Mouse (Mus musculus): ENCODE measurements at regions not wholly inside any gene's neighbourhood (a gene's known extent, or its start where the extent isn't known, plus 50 kb on each side); places are given as distances from the start of the nearest gene placed in this dataset.

DNA sequence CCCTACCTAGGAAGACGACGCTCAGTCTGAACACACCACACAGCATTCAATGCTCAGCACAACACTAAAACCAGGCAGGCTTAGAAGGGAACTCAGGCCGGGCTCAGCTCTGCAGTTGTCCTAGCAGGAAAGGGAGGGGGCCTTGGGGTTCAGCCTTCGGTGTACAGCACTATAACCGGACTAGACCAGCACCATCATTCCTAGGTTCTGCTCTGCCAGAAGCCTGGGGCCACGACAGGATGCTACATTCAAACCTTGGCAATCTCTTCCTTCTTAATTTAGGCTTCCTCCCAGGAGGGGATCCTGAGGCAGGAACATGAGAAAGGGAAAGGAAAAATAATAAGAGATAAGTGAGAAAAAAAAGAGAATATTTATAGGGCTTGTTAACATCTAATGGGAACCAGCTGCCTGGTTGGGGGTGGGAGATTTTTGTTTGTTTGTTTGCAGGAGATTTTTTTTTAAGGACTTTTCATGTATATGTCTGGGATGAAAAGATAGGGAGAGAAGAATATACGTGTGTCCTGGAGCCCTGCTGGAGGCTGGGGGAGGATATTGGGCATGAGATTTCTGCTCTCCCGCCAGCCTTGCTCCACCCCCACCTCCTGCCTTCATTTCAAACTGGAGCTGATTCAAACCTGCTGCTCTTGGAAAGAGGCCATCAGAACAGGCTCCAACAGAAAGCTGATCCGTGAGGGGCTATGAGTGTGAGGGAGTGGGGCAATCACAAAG lies 73.8 kb upstream of the Boc start:
- 8% methylated on average over 9 of the region's 9 CpGs for WGBS
- peaks cover 22% of the 10 kb centered on the region for H3K4me1 ChIP-seq (replicated peaks; ENCODE audit: control insufficient read depth, insufficient read depth, low read length)
- no peaks in the 10 kb centered on the region for H3K27me3 ChIP-seq (replicated peaks; ENCODE audit: control insufficient read depth, insufficient read depth, low read length)
- no peaks in the 10 kb centered on the region for H3K9me3 ChIP-seq (ENCODE audit: control insufficient read depth, low read length)
- peak overlapping the region; percentile 39; the same call in 1 of the 2 replicates for H3K9ac ChIP-seq (replicated peaks; ENCODE audit: low read depth, low read length)
- no peak overlapping the region for H3K4me3 ChIP-seq (replicated peaks; ENCODE audit: low read length)
- H3K27ac ChIP-seq (ENCODE audit: low read length) = peak overlapping the region; percentile 84
- no peaks in the 10 kb centered on the region for H3K36me3 ChIP-seq (ENCODE audit: control insufficient read depth, insufficient read depth)
- H3K4me2 ChIP-seq (ENCODE audit: low read length) = peak overlapping the region; percentile 21
- ATAC-seq = peak; percentile 87

DNA sequence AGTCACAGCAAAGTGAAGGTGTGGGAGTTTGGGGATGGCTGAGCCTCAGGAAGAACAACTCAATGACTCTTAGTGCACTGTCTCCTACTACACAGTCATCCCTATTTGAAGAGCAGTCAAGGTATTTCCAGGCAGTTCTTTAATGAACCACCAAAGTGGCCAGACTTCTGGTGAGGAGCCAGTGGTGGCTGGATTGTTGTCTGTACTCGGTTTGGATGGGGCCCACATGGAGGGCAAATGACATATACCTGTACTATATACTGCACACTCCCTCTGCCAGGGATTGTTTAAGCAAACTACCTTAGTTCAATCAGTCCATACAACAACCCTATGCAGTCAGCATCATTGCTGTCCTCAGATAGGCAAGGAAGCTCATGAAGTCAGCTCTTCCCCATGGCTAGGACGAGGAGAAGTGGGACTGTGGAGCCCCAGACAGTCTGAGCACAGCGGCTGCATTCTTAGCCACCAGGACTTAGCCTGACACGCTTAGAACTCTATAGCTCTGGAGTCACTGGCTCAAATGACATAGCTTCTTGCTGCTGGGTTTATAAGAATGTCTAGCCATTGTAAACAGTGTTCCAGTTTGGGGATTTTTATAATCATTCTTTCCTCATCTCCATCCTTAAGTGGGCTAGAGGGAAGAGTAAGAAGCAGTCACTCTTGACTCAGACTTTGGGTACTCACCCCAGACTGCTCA lies 72.8 kb upstream of the Boc start:
- 74% methylated on average over 4 of the region's 4 CpGs for WGBS
- Histone ChIP-seq H3K4me2 (ENCODE audit: low read length) (no peak overlapping the region), H3K27me3 (replicated peaks; ENCODE audit: control insufficient read depth, insufficient read depth, low read length) (no peaks in the 10 kb centered on the region), H3K4me1 (replicated peaks; ENCODE audit: control insufficient read depth, insufficient read depth, low read length) (peaks cover 22% of the 10 kb centered on the region), H3K9me3 (ENCODE audit: control insufficient read depth, low read length) (no peaks in the 10 kb centered on the region), H3K36me3 (ENCODE audit: control insufficient read depth, insufficient read depth) (no peaks in the 10 kb centered on the region), H3K4me3 (replicated peaks; ENCODE audit: low read length) (no peak overlapping the region), H3K9ac (replicated peaks; ENCODE audit: low read depth, low read length) (no peak overlapping the region), H3K27ac (ENCODE audit: low read length) (peak overlapping the region; percentile 84)
- ATAC-seq = no peak

- Histone ChIP-seq H3K4me1 (replicated peaks; ENCODE audit: control insufficient read depth, insufficient read depth, low read length) (peaks cover 22% of the 10 kb centered on the region), H3K4me2 (ENCODE audit: low read length) (no peak overlapping the region), H3K9me3 (ENCODE audit: control insufficient read depth, low read length) (no peaks in the 10 kb centered on the region), H3K9ac (replicated peaks; ENCODE audit: low read depth, low read length) (no peak overlapping the region), H3K27me3 (replicated peaks; ENCODE audit: control insufficient read depth, insufficient read depth, low read length) (no peaks in the 10 kb centered on the region), H3K4me3 (replicated peaks; ENCODE audit: low read length) (no peak overlapping the region), H3K36me3 (ENCODE audit: control insufficient read depth, insufficient read depth) (no peaks in the 10 kb centered on the region), H3K27ac (ENCODE audit: low read length) (no peak overlapping the region)
- no peak for ATAC-seq
- WGBS = 82% methylated on average over 9 of the region's 9 CpGs
Observed at GRCm38 (mm10) chr16:44630861-44631260, 72.2 kb upstream of the Boc start.

DNA sequence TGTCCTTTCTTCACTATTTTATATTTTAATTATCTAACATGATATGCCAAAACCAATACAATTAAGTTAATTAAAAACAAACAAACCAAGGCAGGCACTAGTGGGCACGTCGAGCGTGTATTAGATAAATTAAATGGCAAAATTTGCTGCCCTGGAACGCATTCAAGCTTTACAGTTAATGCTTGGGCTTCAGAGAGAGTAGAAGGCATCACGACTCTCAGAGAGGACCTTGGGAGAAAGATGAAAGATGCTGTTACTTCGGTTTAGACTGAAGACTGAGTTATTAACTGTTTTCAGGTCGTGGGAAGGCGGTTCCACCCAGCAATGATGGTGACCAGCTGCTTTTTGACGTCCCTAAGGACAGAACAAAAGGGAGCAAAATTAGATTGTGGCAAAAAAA lies 71.7 kb upstream of the Boc start:
- H3K27ac ChIP-seq (ENCODE audit: low read length) = no peak overlapping the region
- no peak overlapping the region for H3K4me3 ChIP-seq (replicated peaks; ENCODE audit: low read length)
- no peaks in the 10 kb centered on the region for H3K9me3 ChIP-seq (ENCODE audit: control insufficient read depth, low read length)
- 66% methylated on average over 9 of the region's 9 CpGs for WGBS
- no peak for ATAC-seq
- H3K4me2 ChIP-seq (ENCODE audit: low read length) = no peak overlapping the region
- H3K9ac ChIP-seq (replicated peaks; ENCODE audit: low read depth, low read length) = no peak overlapping the region
- H3K36me3 ChIP-seq (ENCODE audit: control insufficient read depth, insufficient read depth) = no peaks in the 10 kb centered on the region
- no peaks in the 10 kb centered on the region for H3K27me3 ChIP-seq (replicated peaks; ENCODE audit: control insufficient read depth, insufficient read depth, low read length)
- peaks cover 24% of the 10 kb centered on the region for H3K4me1 ChIP-seq (replicated peaks; ENCODE audit: control insufficient read depth, insufficient read depth, low read length)

DNA sequence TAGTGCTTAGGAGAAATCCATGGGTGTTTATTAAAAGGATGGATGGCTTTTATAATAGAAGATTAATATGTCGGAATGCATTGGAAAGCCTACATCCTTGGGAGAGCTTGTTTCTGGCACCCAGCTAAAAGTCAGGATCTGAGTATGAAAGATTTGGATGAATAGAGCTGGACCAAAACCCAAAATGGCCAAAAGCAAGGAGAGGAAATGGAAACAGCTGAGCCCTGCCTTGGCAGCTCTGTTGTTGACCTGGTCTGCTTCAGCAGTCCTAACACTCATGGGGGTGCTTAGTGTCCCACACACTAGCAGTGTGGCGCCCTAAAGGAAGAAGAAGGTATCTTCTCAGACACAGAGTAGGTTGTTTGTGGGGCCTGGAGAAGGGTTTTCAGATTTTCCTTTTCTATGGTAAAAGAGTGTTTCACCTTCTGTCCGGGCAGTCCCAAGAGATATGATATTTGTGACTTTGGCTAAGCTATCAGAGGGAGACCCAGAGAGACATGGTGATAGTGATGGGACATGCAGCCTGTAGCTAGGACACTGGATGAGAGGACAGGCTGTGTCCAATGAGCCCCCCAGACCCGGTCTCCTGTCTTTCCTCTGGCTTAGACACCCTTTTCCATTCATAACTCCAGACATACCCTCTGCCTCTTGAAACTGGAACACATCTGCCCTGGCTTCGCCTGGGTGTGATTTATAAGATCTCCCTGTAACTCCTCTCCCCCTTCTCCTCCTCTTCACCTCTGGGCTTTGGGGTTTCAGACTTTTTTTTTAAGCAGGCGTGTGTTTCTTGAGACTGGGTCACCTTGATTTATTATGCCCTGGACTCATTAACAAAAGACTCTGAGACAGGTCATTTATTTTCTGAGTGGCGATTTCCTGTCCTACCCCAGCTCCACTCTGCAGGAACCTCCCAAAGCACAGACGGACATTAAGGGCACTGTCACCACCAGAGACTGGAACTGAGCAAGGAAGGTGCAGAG lies 70.9 kb upstream of the Boc start:
- no peak overlapping the region for H3K4me3 ChIP-seq (replicated peaks; ENCODE audit: low read length)
- H3K36me3 ChIP-seq (ENCODE audit: control insufficient read depth, insufficient read depth) = no peaks in the 10 kb centered on the region
- H3K9me3 ChIP-seq (ENCODE audit: control insufficient read depth, low read length) = no peaks in the 10 kb centered on the region
- H3K4me2 ChIP-seq (ENCODE audit: low read length) = no peak overlapping the region
- WGBS = 82% methylated on average over 8 of the region's 8 CpGs
- H3K27me3 ChIP-seq (replicated peaks; ENCODE audit: control insufficient read depth, insufficient read depth, low read length) = no peaks in the 10 kb centered on the region
- H3K27ac ChIP-seq (ENCODE audit: low read length) = no peak overlapping the region
- no peak overlapping the region for H3K9ac ChIP-seq (replicated peaks; ENCODE audit: low read depth, low read length)
- ATAC-seq = no peak
- peaks cover 29% of the 10 kb centered on the region for H3K4me1 ChIP-seq (replicated peaks; ENCODE audit: control insufficient read depth, insufficient read depth, low read length)

DNA sequence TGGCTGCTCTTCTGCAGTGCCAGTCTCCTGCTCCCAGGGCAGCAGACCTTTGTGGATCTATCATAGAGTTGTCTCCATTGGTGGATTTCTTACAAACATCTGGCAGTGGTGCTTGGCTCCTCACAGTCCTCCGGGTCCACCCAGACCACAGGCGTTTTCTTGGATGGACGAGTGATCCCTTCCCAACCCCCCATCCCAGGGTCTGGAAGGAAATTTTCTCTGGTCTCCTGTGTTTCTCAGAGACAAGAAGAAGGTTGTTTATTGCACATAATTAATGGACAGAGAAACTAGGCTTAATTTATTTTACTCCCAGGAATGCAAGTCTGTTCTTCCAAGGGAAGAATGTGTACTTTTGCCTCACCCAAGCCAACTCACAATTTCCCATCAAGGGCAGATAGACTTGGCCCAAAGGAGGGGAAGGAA lies 67.2 kb upstream of the Boc start:
- Histone ChIP-seq H3K9ac (replicated peaks; ENCODE audit: low read depth, low read length) (no peak overlapping the region), H3K27me3 (replicated peaks; ENCODE audit: control insufficient read depth, insufficient read depth, low read length) (no peaks in the 10 kb centered on the region), H3K4me1 (replicated peaks; ENCODE audit: control insufficient read depth, insufficient read depth, low read length) (peaks cover 6% of the 10 kb centered on the region; the same call in 1 of the 2 replicates), H3K36me3 (ENCODE audit: control insufficient read depth, insufficient read depth) (no peaks in the 10 kb centered on the region), H3K9me3 (ENCODE audit: control insufficient read depth, low read length) (no peaks in the 10 kb centered on the region), H3K4me2 (ENCODE audit: low read length) (no peak overlapping the region), H3K4me3 (replicated peaks; ENCODE audit: low read length) (no peak overlapping the region), H3K27ac (ENCODE audit: low read length) (no peak overlapping the region)
- ATAC-seq = no peak
- WGBS = 91% methylated on average over 3 of the region's 3 CpGs

GRCm38 (mm10) chr16:44625108-44625616 lies 66.5 kb upstream of the Boc start:
- 20% methylated on average over 6 of the region's 6 CpGs for WGBS
- Histone ChIP-seq H3K9ac (replicated peaks; ENCODE audit: low read depth, low read length) (no peak overlapping the region), H3K4me3 (replicated peaks; ENCODE audit: low read length) (no peak overlapping the region), H3K27ac (ENCODE audit: low read length) (no peak overlapping the region), H3K27me3 (replicated peaks; ENCODE audit: control insufficient read depth, insufficient read depth, low read length) (no peaks in the 10 kb centered on the region), H3K4me2 (ENCODE audit: low read length) (no peak overlapping the region), H3K9me3 (ENCODE audit: control insufficient read depth, low read length) (no peaks in the 10 kb centered on the region), H3K36me3 (ENCODE audit: control insufficient read depth, insufficient read depth) (no peaks in the 10 kb centered on the region), H3K4me1 (replicated peaks; ENCODE audit: control insufficient read depth, insufficient read depth, low read length) (peaks cover 6% of the 10 kb centered on the region; the same call in 1 of the 2 replicates)
- ATAC-seq = peak; percentile 26

GRCm38 (mm10) chr16:44621573-44621972 lies 62.9 kb upstream of the Boc start:
- Histone ChIP-seq H3K4me1 (replicated peaks; ENCODE audit: control insufficient read depth, insufficient read depth, low read length) (peaks cover 12% of the 10 kb centered on the region), H3K27me3 (replicated peaks; ENCODE audit: control insufficient read depth, insufficient read depth, low read length) (no peaks in the 10 kb centered on the region), H3K36me3 (ENCODE audit: control insufficient read depth, insufficient read depth) (no peaks in the 10 kb centered on the region), H3K27ac (ENCODE audit: low read length) (no peak overlapping the region), H3K4me2 (ENCODE audit: low read length) (no peak overlapping the region), H3K9me3 (ENCODE audit: control insufficient read depth, low read length) (no peaks in the 10 kb centered on the region), H3K9ac (replicated peaks; ENCODE audit: low read depth, low read length) (no peak overlapping the region), H3K4me3 (replicated peaks; ENCODE audit: low read length) (no peak overlapping the region)
- WGBS = 60% methylated on average over 5 of the region's 5 CpGs
- no peak for ATAC-seq

GRCm38 (mm10) chr16:44620536-44620935 lies 61.8 kb upstream of the Boc start:
- no peak overlapping the region for H3K9ac ChIP-seq (replicated peaks; ENCODE audit: low read depth, low read length)
- no peak for ATAC-seq
- WGBS = 79% methylated on average over 2 of the region's 2 CpGs
- H3K4me2 ChIP-seq (ENCODE audit: low read length) = no peak overlapping the region
- no peaks in the 10 kb centered on the region for H3K27me3 ChIP-seq (replicated peaks; ENCODE audit: control insufficient read depth, insufficient read depth, low read length)
- no peaks in the 10 kb centered on the region for H3K36me3 ChIP-seq (ENCODE audit: control insufficient read depth, insufficient read depth)
- H3K27ac ChIP-seq (ENCODE audit: low read length) = no peak overlapping the region
- H3K9me3 ChIP-seq (ENCODE audit: control insufficient read depth, low read length) = no peaks in the 10 kb centered on the region
- H3K4me3 ChIP-seq (replicated peaks; ENCODE audit: low read length) = no peak overlapping the region
- peaks cover 22% of the 10 kb centered on the region for H3K4me1 ChIP-seq (replicated peaks; ENCODE audit: control insufficient read depth, insufficient read depth, low read length)
